Mouse (Mus musculus) layer of hippocampus, adult 9-11 months (tissue): ENCODE measurements at regions not wholly inside any gene's neighbourhood (a gene's known extent, or its start where the extent isn't known, plus 50 kb on each side); places are given as distances from the start of the nearest gene placed in this dataset.

Experiments used
- DNase-seq: peaks from one replicate; pipeline ENCODE4 v3.0.0; 2022

- no peak for DNase-seq
Measured at GRCm38 (mm10) chrX:97434327-97434726, 57.3 kb upstream of the Eda2r start.

- peak; percentile 25 for DNase-seq
Measured at GRCm38 (mm10) chrX:97431391-97431803, 54.4 kb upstream of the Eda2r start.
